Mouse (Mus musculus): Measurements from ENCODE around the gene Armc9. TPM values are rescaled to one million over a fixed set of nuclear protein-coding genes. Genes with fewer than 3 reads are reported as not detected.

The Armc9 gene
- polyA plus RNA-seq, 1 experiment from 2014 or later: 31.9 TPM

GRCm38 (mm10) chr1:86303063-86303872, 148.7 kb downstream of the Armc9 start:
- H3K4me3 ChIP-seq (ENCODE audit: low read depth, low read length): peak overlapping the region; percentile 55
- no peak overlapping the region for H3K27ac ChIP-seq (ENCODE audit: low read depth, low read length)
- DNase-seq (ENCODE audit: low spot score): peak; percentile 70
- peaks cover 39% of the 10 kb centered on the region for H3K27me3 ChIP-seq (ENCODE audit: control insufficient read depth, insufficient read depth, low read length)
- H3K4me1 ChIP-seq (ENCODE audit: control insufficient read depth, insufficient read depth, low read length): 0 out of 2 replicates have a peak, but pooled peaks cover 3% of the 10 kb centered on the region
- peak overlapping the region; percentile 98 for H3K4me2 ChIP-seq (ENCODE audit: low read depth)
- no peaks in the 10 kb centered on the region for H3K9me3 ChIP-seq (ENCODE audit: control insufficient read depth, low read length)
- WGBS: under 1% methylated on average over 63 of the region's 65 CpGs
- ATAC-seq (ENCODE audit: insufficient read depth, low FRiP score, low TSS enrichment): peak; percentile 55
- H3K36me3 ChIP-seq (ENCODE audit: control insufficient read depth, insufficient read depth, low read length): no peaks in the 10 kb centered on the region
- H3K9ac ChIP-seq (ENCODE audit: low read length): peak overlapping the region; percentile 60

- Histone ChIP-seq H3K4me1 (ENCODE audit: control insufficient read depth, insufficient read depth, low read length) (0 out of 2 replicates have a peak, but pooled peaks cover 3% of the 10 kb centered on the region), H3K9ac (ENCODE audit: low read length) (peak overlapping the region; percentile 60), H3K4me2 (ENCODE audit: low read depth) (peak overlapping the region; percentile 98), H3K36me3 (ENCODE audit: control insufficient read depth, insufficient read depth, low read length) (no peaks in the 10 kb centered on the region), H3K27ac (ENCODE audit: low read depth, low read length) (no peak overlapping the region), H3K9me3 (ENCODE audit: control insufficient read depth, low read length) (no peaks in the 10 kb centered on the region), H3K27me3 (ENCODE audit: control insufficient read depth, insufficient read depth, low read length) (peaks cover 39% of the 10 kb centered on the region), H3K4me3 (ENCODE audit: low read depth, low read length) (peak overlapping the region; percentile 55)
- 3% methylated on average over 15 of the region's 16 CpGs for WGBS
- ATAC-seq (ENCODE audit: insufficient read depth, low FRiP score, low TSS enrichment) (no peak), DNase-seq (ENCODE audit: low spot score) (no peak)
These were observed 149.3 kb downstream of the Armc9 start for GRCm38 (mm10) chr1:86303873-86304250.

GRCm38 (mm10) chr1:86306686-86307085, 152.1 kb downstream of the Armc9 start:
- DNase-seq (ENCODE audit: low spot score) (no peak), ATAC-seq (ENCODE audit: insufficient read depth, low FRiP score, low TSS enrichment) (no peak)
- H3K27me3 ChIP-seq (ENCODE audit: control insufficient read depth, insufficient read depth, low read length): peaks cover 36% of the 10 kb centered on the region
- no peak overlapping the region for H3K4me3 ChIP-seq (ENCODE audit: low read depth, low read length)
- 83% methylated on average over 3 of the region's 3 CpGs for WGBS
- no peak overlapping the region for H3K4me2 ChIP-seq (ENCODE audit: low read depth)
- H3K4me1 ChIP-seq (ENCODE audit: control insufficient read depth, insufficient read depth, low read length): peaks cover 10% of the 10 kb centered on the region; the same call in 1 of the 2 replicates
- no peak overlapping the region for H3K9ac ChIP-seq (ENCODE audit: low read length)
- H3K36me3 ChIP-seq (ENCODE audit: control insufficient read depth, insufficient read depth, low read length): no peaks in the 10 kb centered on the region
- no peaks in the 10 kb centered on the region for H3K9me3 ChIP-seq (ENCODE audit: control insufficient read depth, low read length)
- H3K27ac ChIP-seq (ENCODE audit: low read depth, low read length): no peak overlapping the region

GRCm38 (mm10) chr1:86307177-86307762, 152.7 kb downstream of the Armc9 start:
- ATAC-seq (ENCODE audit: insufficient read depth, low FRiP score, low TSS enrichment) (no peak), DNase-seq (ENCODE audit: low spot score) (no peak)
- H3K4me2 ChIP-seq (ENCODE audit: low read depth): no peak overlapping the region
- no peaks in the 10 kb centered on the region for H3K9me3 ChIP-seq (ENCODE audit: control insufficient read depth, low read length)
- H3K9ac ChIP-seq (ENCODE audit: low read length): no peak overlapping the region
- H3K4me1 ChIP-seq (ENCODE audit: control insufficient read depth, insufficient read depth, low read length): peaks cover 10% of the 10 kb centered on the region; the same call in 1 of the 2 replicates
- H3K36me3 ChIP-seq (ENCODE audit: control insufficient read depth, insufficient read depth, low read length): no peaks in the 10 kb centered on the region
- H3K4me3 ChIP-seq (ENCODE audit: low read depth, low read length): no peak overlapping the region
- 85% methylated on average over 7 of the region's 7 CpGs for WGBS
- peaks cover 31% of the 10 kb centered on the region for H3K27me3 ChIP-seq (ENCODE audit: control insufficient read depth, insufficient read depth, low read length)
- no peak overlapping the region for H3K27ac ChIP-seq (ENCODE audit: low read depth, low read length)

GRCm38 (mm10) chr1:86307871-86308641, 153.5 kb downstream of the Armc9 start:
- Histone ChIP-seq H3K9me3 (ENCODE audit: control insufficient read depth, low read length) (no peaks in the 10 kb centered on the region), H3K9ac (ENCODE audit: low read length) (no peak overlapping the region), H3K4me1 (ENCODE audit: control insufficient read depth, insufficient read depth, low read length) (peaks cover 9% of the 10 kb centered on the region; the same call in 1 of the 2 replicates), H3K36me3 (ENCODE audit: control insufficient read depth, insufficient read depth, low read length) (no peaks in the 10 kb centered on the region), H3K27ac (ENCODE audit: low read depth, low read length) (no peak overlapping the region), H3K4me3 (ENCODE audit: low read depth, low read length) (no peak overlapping the region), H3K27me3 (ENCODE audit: control insufficient read depth, insufficient read depth, low read length) (peaks cover 25% of the 10 kb centered on the region), H3K4me2 (ENCODE audit: low read depth) (no peak overlapping the region)
- ATAC-seq (ENCODE audit: insufficient read depth, low FRiP score, low TSS enrichment) (no peak), DNase-seq (ENCODE audit: low spot score) (no peak)
- 38% methylated on average over 4 of the region's 4 CpGs for WGBS

GRCm38 (mm10) chr1:86309270-86309833, 154.8 kb downstream of the Armc9 start:
- no peaks in the 10 kb centered on the region for H3K9me3 ChIP-seq (ENCODE audit: control insufficient read depth, low read length)
- H3K27me3 ChIP-seq (ENCODE audit: control insufficient read depth, insufficient read depth, low read length): peaks cover 12% of the 10 kb centered on the region
- WGBS: 87% methylated on average over 7 of the region's 7 CpGs
- no peak overlapping the region for H3K4me3 ChIP-seq (ENCODE audit: low read depth, low read length)
- peaks cover 7% of the 10 kb centered on the region; the same call in 1 of the 2 replicates for H3K4me1 ChIP-seq (ENCODE audit: control insufficient read depth, insufficient read depth, low read length)
- no peak overlapping the region for H3K4me2 ChIP-seq (ENCODE audit: low read depth)
- no peaks in the 10 kb centered on the region for H3K36me3 ChIP-seq (ENCODE audit: control insufficient read depth, insufficient read depth, low read length)
- no peak overlapping the region for H3K27ac ChIP-seq (ENCODE audit: low read depth, low read length)
- no peak overlapping the region for H3K9ac ChIP-seq (ENCODE audit: low read length)
- ATAC-seq (ENCODE audit: insufficient read depth, low FRiP score, low TSS enrichment): no peak
- DNase-seq (ENCODE audit: low spot score): no peak

- Histone ChIP-seq H3K9ac (ENCODE audit: low read length) (no peak overlapping the region), H3K4me3 (ENCODE audit: low read depth, low read length) (no peak overlapping the region), H3K4me2 (ENCODE audit: low read depth) (no peak overlapping the region), H3K9me3 (ENCODE audit: control insufficient read depth, low read length) (no peaks in the 10 kb centered on the region), H3K36me3 (ENCODE audit: control insufficient read depth, insufficient read depth, low read length) (no peaks in the 10 kb centered on the region), H3K27ac (ENCODE audit: low read depth, low read length) (no peak overlapping the region), H3K27me3 (ENCODE audit: control insufficient read depth, insufficient read depth, low read length) (0 out of 2 replicates have a peak, but pooled peaks cover 3% of the 10 kb centered on the region), H3K4me1 (ENCODE audit: control insufficient read depth, insufficient read depth, low read length) (peaks cover 7% of the 10 kb centered on the region; the same call in 1 of the 2 replicates)
- ATAC-seq (ENCODE audit: insufficient read depth, low FRiP score, low TSS enrichment) (no peak), DNase-seq (ENCODE audit: low spot score) (no peak)
- WGBS: 10% methylated on average over 15 of the region's 15 CpGs
These were observed 156.1 kb downstream of the Armc9 start for GRCm38 (mm10) chr1:86310536-86311310.

All from neural tube, embryonic 11.5 days (tissue).